Mouse (Mus musculus) liver, embryonic 14.5 days (tissue): Measurements from ENCODE around the gene Ano10. TPM values are rescaled to one million over a fixed set of nuclear protein-coding genes. Genes with fewer than 3 reads are reported as not detected.

Source experiments
- ATAC-seq: fragments of 200-750 bp; cut with Nextera tagmentation; 2 replicates; pipeline ENCODE4 v1.8.0; 2017; ENCODE audit warnings: moderate number of reproducible peaks, mild to moderate bottlenecking, moderate library complexity; ENCODE audit not compliant: insufficient read depth
- DNase-seq, 3 experiments: peaks; one replicate each; pipeline ENCODE4 v3.0.0-alpha.2; 2012 to 2013; ENCODE audit warnings: low read depth in 3 of 3, low spot score in 3 of 3
- H3K27ac ChIP-seq: fragments of 300-500 bp; sonication (generic); 2 replicates; pipeline ENCODE4 v1.5.1; 2014; ENCODE audit warnings: moderate library complexity, mild to moderate bottlenecking, control low read depth, inconsistent platforms
- H3K27me3 ChIP-seq: fragments of 300-500 bp; sonication (generic); 2 replicates; pipeline ENCODE4 v1.6.1; 2014; ENCODE audit warnings: mild to moderate bottlenecking, low read length, moderate library complexity; ENCODE audit not compliant: control insufficient read depth, insufficient read depth
- H3K36me3 ChIP-seq: fragments of 300-500 bp; sonication (generic); replicated peaks from 2 replicates; pipeline ENCODE4 v1.6.1; 2014; ENCODE audit warnings: low read depth; ENCODE audit not compliant: control insufficient read depth, insufficient read depth
- H3K4me1 ChIP-seq, 2 experiments: fragments of 200-500 bp in 1 of 2; fragments of 300-500 bp in 1 of 2; sonication (generic) in 1 of 2; replicated peaks; 2 replicates each; pipeline ENCODE4 v1.6.1; 2012 to 2014; ENCODE audit warnings: antibody characterized with exemption in 1 of 2, inconsistent platforms in 1 of 2, low read length in 1 of 2; ENCODE audit not compliant: control insufficient read depth in 2 of 2, insufficient read depth in 2 of 2
- H3K4me2 ChIP-seq: fragments of 300-500 bp; sonication (generic); 2 replicates; pipeline ENCODE4 v1.6.1; 2014; ENCODE audit warnings: low read depth, mild to moderate bottlenecking, control low read depth, moderate library complexity
- H3K4me3 ChIP-seq, 2 experiments: fragments of 200-500 bp in 1 of 2; fragments of 300-500 bp in 1 of 2; sonication (generic) in 1 of 2; 2 replicates each; pipeline ENCODE4 v1.5.1; 2012 to 2014; ENCODE audit warnings: low read depth in 2 of 2, low read length in 2 of 2, mild to moderate bottlenecking in 2 of 2, control low read depth in 1 of 2, inconsistent platforms in 1 of 2, moderate library complexity in 1 of 2; ENCODE audit not compliant: insufficient read depth in 1 of 2
- H3K9ac ChIP-seq: fragments of 300-500 bp; sonication (generic); replicated peaks from 2 replicates; pipeline ENCODE4 v1.6.1; 2014; ENCODE audit warnings: mild to moderate bottlenecking, control low read depth, moderate library complexity
- H3K9me3 ChIP-seq: fragments of 300-500 bp; sonication (generic); 2 replicates; pipeline ENCODE4 v1.6.1; 2016; ENCODE audit warnings: low read length, mixed read lengths; ENCODE audit not compliant: control insufficient read depth
- CTCF ChIP-seq: IDR thresholded peaks from 2 replicates; pipeline ENCODE4 v1.5.1; 2016; ENCODE audit warnings: antibody characterized with exemption, low read depth, control low read depth
- EP300 ChIP-seq: IDR thresholded peaks from 2 replicates; pipeline ENCODE4 v1.6.1; 2016; ENCODE audit warnings: antibody characterized with exemption, low read depth
- WGBS: fragments of 180-500 bp; shearing (Covaris S2); extraction: QIAGEN DNeasy Blood & Tissue Kit; methylation state at CpG from one replicate; pipeline ENCODE4 v1.1.7; 2014; ENCODE audit not compliant: insufficient replicate concordance; 5-methylcytosine and 5-hydroxymethylcytosine counted together
- polyA plus RNA-seq, 2 experiments: library from polyadenylated mRNA; depleted of rRNA in 1 of 2; stranded (reverse) in 1 of 2; unstranded in 1 of 2; fragments of >200 nt; fragmentation: Nextera tagmentation in 1 of 2; extraction: Ambion mirVana in 1 of 2; gene quantifications; 2 replicates each; pipeline versions ENCODE4 v1.2.1 to v1.2.3; 2012 to 2014

Gene Ano10
- polyA plus RNA-seq, 2 experiments, result 6.9 to 11.4 TPM

DNA sequence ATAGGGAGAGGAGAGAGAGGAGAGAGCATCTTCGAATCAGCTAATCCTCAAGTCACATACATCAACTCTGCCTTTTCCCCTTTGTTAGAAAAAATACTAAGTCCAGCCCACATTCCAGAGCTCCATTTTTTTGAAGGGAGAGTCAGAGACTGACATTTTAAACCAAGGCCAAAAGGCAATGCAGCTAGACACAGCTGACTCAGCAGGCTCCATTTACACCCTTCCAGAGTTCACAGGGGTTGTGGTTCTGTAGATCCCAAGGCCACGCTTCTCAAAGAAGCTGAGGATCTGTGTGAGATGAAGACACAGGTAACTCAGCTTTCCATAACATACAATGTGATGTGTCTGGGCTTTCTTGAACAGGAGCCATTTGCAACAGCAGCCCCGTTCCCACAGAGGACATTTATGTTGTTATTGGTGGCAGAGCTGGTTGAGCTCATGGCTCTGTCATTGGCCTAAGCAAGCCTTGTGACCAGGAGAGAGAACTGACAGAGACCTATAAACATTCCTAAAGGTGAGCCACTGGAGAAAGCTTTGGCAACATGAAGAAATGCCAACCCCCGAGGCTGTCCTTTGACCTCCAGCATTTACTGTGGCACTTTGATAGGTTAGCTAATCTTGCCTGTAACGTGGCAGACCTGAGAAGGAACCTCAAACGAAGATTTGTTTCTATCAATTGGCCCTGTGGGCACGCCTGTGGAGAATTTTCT, 17.0 kb upstream of the Ano10 start:
- no peak overlapping the region for H3K27ac ChIP-seq
- DNase-seq (no peak), ATAC-seq (no peak)
- whole genome bisulfite sequencing, result 43% methylated on average over 7 of the region's 7 CpGs
- peak overlapping the region; percentile 64 for H3K4me2 ChIP-seq
- H3K27me3 ChIP-seq, result no peaks in the 10 kb centered on the region
- H3K4me3 ChIP-seq, result peak overlapping the region in 1 of 2 experiments; percentile 51; a peak in 2 of 4 replicates
- H3K9ac ChIP-seq, result peak overlapping the region; percentile 47
- H3K36me3 ChIP-seq, result no peaks in the 10 kb centered on the region
- TF ChIP-seq EP300, result no peak
- no peak for TF ChIP-seq CTCF
- no peaks in the 10 kb centered on the region for H3K9me3 ChIP-seq
- H3K4me1 ChIP-seq, result peaks cover 0 to 19% of the 10 kb centered on the region in 2 experiments; a peak in 3 of 4 replicates

DNA sequence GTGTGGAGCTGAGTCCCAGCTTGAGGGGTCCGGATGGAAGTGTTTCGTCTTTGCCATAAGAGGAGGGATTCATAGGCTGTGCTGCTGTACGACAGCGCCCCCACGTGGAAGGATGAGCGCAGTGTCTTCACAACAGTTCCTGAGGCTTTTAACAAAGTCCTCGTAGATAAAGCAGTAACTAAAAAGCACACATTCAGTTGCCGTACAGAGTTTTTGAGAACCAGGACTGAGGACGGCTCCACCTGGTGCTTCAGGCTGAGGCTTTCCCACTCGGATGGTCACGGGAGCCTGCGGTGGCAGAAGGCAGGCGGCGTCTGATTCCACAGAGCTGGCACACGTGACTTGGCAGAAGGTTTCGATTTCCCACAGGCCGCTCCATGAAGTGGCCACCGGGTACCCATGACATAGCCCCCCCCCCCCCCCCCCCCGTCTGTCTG, 16.4 kb upstream of the Ano10 start:
- Histone ChIP-seq H3K27ac (no peak overlapping the region), H3K36me3 (no peaks in the 10 kb centered on the region), H3K4me1 (peaks cover 0 to 19% of the 10 kb centered on the region in 2 experiments; a peak in 3 of 4 replicates), H3K9me3 (no peaks in the 10 kb centered on the region), H3K27me3 (no peaks in the 10 kb centered on the region), H3K4me3 (peak overlapping the region; percentile 51 to 70), H3K4me2 (peak overlapping the region; percentile 64), H3K9ac (peak overlapping the region; percentile 47)
- DNase-seq (peak; percentile 63 to 72 (median 63)), ATAC-seq (peak; percentile 69)
- no peak for TF ChIP-seq EP300
- TF ChIP-seq CTCF, result peak; percentile 97
- 7% methylated on average over 18 of the region's 19 CpGs for WGBS

DNA sequence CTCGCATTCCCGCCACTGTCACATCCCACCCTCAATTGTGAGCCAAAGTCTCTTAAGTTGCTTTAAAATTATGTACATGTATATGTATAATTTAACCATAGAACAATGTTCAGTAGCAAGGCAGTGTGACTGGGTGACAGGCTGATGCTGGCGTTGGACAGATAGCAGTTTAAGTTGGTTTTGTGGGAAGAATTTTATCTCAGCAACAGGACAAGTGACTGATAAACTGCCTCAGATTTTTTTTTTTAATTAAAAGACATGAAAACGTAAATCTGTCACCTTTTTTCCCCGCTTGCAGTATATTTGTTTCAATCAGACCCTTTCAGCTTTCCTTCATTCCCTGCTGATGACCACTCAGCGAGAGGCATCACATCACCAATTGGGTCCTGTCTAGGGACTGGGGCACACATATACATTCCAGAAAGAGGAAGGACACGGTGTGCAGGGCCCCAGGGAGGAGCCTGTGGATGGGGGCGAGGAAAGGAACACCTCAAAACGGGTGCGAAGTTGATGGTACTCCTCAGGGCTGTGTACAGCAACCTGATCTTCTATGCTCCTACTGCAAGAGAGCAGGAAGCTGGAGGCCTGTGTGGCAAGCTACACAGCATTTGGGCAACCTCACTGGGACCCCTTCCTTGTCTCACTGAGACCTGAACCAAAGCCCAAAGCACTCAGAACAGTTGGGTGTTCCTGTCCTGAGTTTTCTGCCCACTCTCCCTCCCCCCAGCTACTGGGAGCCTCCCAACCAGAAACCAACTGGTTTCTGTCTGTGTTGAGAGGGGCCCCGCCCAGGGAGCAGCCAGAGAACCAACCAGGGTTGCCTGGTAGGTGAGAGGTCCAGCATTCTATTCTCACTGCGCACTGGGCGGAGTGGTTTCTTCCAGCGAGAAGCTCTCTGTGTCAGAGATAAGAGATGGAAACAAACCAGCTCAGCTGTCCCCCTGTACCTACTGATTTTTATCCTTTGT, 15.1 kb upstream of the Ano10 start:
- Histone ChIP-seq H3K4me1 (peaks cover 0 to 19% of the 10 kb centered on the region in 2 experiments; a peak in 3 of 4 replicates), H3K9me3 (no peaks in the 10 kb centered on the region), H3K27ac (no peak overlapping the region), H3K4me2 (no peak overlapping the region), H3K9ac (no peak overlapping the region), H3K36me3 (no peaks in the 10 kb centered on the region), H3K4me3 (no peak overlapping the region), H3K27me3 (no peaks in the 10 kb centered on the region)
- WGBS, result 27% methylated on average over 14 of the region's 14 CpGs
- DNase-seq (no peak), ATAC-seq (peak; percentile 39)
- TF ChIP-seq EP300 (no peak), CTCF (no peak)

DNA sequence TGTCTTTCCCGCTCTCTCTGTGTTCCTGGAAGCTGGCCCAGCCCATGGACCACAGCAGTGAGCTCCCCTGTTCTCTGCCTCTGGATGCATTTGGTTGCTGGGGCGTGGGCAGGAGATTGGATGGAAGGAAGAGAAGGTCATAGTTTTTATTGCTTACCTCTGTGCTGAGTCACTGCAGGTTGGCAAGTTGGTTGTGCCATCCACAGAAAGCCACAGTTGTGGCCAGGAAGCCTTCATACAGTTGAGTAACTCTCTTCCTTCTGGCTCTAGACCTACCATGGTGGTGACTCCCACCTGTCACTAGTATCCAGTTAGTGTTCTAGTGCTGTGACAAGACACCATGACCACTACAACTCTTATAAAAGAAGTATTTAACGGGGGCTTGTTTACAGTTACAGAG, 11.1 kb upstream of the Ano10 start:
- Histone ChIP-seq H3K9ac (no peak overlapping the region), H3K4me3 (no peak overlapping the region), H3K36me3 (no peaks in the 10 kb centered on the region), H3K27ac (no peak overlapping the region), H3K27me3 (no peaks in the 10 kb centered on the region), H3K4me2 (no peak overlapping the region), H3K4me1 (peaks cover 0 to 6% of the 10 kb centered on the region in 2 experiments; a peak in 2 of 4 replicates), H3K9me3 (no peaks in the 10 kb centered on the region)
- WGBS, result 55% methylated on average over 3 of the region's 3 CpGs
- TF ChIP-seq EP300 (no peak), CTCF (no peak)
- no peak for DNase-seq
- ATAC-seq, result no peak

DNA sequence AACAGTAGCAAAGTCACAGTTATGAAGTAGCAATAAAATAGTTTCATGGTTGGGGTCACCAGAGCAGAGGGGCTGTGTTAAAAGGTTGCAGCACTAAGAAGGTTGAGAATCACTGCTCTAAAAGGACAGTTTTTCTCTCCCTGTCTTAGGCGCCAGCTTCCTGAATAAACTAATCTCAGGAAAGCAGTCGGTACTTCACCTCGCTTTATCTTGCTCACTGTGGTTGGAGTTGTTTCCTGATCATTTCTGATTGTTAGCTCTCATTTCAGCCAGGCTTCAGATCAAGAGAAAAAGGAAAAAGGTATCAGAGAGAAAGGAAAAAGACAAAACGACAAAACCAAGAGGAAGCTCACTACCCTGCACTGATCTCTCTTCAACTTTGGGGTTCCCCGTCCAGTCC, 1.9 kb upstream of the Ano10 start:
- Histone ChIP-seq H3K9me3 (no peaks in the 10 kb centered on the region), H3K27me3 (peaks cover 12% of the 10 kb centered on the region), H3K36me3 (no peaks in the 10 kb centered on the region), H3K4me2 (no peak overlapping the region), H3K4me1 (peaks cover 3 to 5% of the 10 kb centered on the region in 2 experiments; a peak in 2 of 4 replicates), H3K27ac (no peak overlapping the region), H3K9ac (no peak overlapping the region), H3K4me3 (no peak overlapping the region)
- ATAC-seq (no peak), DNase-seq (no peak)
- WGBS, result 17% methylated on average over 5 of the region's 5 CpGs
- TF ChIP-seq CTCF (no peak), EP300 (no peak)
